Mouse (Mus musculus) G1E (cell line): Measurements from ENCODE around the gene Leap2. TPM values are rescaled to one million over a fixed set of nuclear protein-coding genes. Genes with fewer than 3 reads are reported as not detected.

Experiments used
- ATAC-seq: 2 replicates; pipeline ENCODE4 v1.8.0; 2016; ENCODE audit warnings: mild to moderate bottlenecking; ENCODE audit not compliant: insufficient number of reproducible peaks, poor library complexity, low FRiP score, severe bottlenecking; ENCODE audit errors: extremely low read depth
- DNase-seq: peaks from one replicate; pipeline ENCODE4 v3.0.0; 2012; ENCODE audit warnings: low spot score
- H3K27me3 ChIP-seq: 2 replicates; pipeline ENCODE4 v1.6.1; 2012; ENCODE audit warnings: mild to moderate bottlenecking, low read length, inconsistent platforms; ENCODE audit not compliant: insufficient read depth
- H3K36me3 ChIP-seq: replicated peaks from 2 replicates; pipeline ENCODE3; 2012; ENCODE audit warnings: mild to moderate bottlenecking, inconsistent platforms
- H3K4me1 ChIP-seq: 2 replicates; pipeline ENCODE4 v1.6.1; 2012; ENCODE audit warnings: low read depth, low read length, inconsistent platforms, mixed read lengths; ENCODE audit not compliant: insufficient read depth
- H3K4me3 ChIP-seq: 2 replicates; pipeline ENCODE4 v1.5.1; 2012; ENCODE audit warnings: low read depth, mild to moderate bottlenecking, inconsistent platforms, low read length, moderate library complexity, mixed read lengths
- H3K9me3 ChIP-seq: replicated peaks from 2 replicates; pipeline ENCODE4 v1.6.1; 2012; ENCODE audit warnings: inconsistent platforms
- CTCF ChIP-seq: IDR thresholded peaks from 2 replicates; pipeline ENCODE4 v1.5.1; 2012; ENCODE audit warnings: low read depth, low read length, inconsistent platforms, mixed read lengths
- GATA1 ChIP-seq: IDR thresholded peaks from 2 replicates; pipeline ENCODE4 v1.6.1; 2012; ENCODE audit warnings: borderline replicate concordance, low read length, inconsistent platforms, mixed read lengths
- GATA2 ChIP-seq: IDR thresholded peaks from 2 replicates; pipeline ENCODE4 v1.6.1; 2012; ENCODE audit warnings: low read depth, low read length, inconsistent platforms, borderline replicate concordance
- POLR2AphosphoS5 ChIP-seq: IDR thresholded peaks from 2 replicates; pipeline ENCODE4 v1.6.1; 2012; ENCODE audit warnings: low read depth, low read length, inconsistent platforms; ENCODE audit not compliant: insufficient replicate concordance
- TAL1 ChIP-seq: conservative IDR thresholded peaks from 2 replicates; pipeline ENCODE4 v1.6.1; 2012; ENCODE audit warnings: low read depth, low read length, inconsistent platforms, mixed read lengths
- polyA plus RNA-seq: library from polyadenylated mRNA; stranded (reverse); fragments of >175 nt; gene quantifications from 2 replicates; pipeline ENCODE4 v1.2.3, GENCODE M21; 2012
- total RNA-seq, 2 experiments: library from RNA; stranded (forward) in 1 of 2; stranded (reverse) in 1 of 2; fragments of 200-1000 nt in 1 of 2; fragments of >200 nt in 1 of 2; fragmentation: Nextera tagmentation in 1 of 2; gene quantifications; 2 replicates each; pipeline ENCODE4 v1.2.3; 2014 to 2017

The Leap2 gene
- total and polyA plus RNA-seq, 3 experiments: not detected

GRCm38 (mm10) chr11:53452396-53452795 is 29.4 kb upstream of the Leap2 start:
- DNase-seq (no peak), ATAC-seq (no peak)
- peaks cover 73% of the 10 kb centered on the region for H3K27me3 ChIP-seq
- no peaks in the 10 kb centered on the region; the same call in 1 of the 2 replicates for H3K9me3 ChIP-seq
- H3K4me1 ChIP-seq: peaks cover 12% of the 10 kb centered on the region
- no peaks in the 10 kb centered on the region for H3K36me3 ChIP-seq
- TF ChIP-seq CTCF (no peak), GATA2 (no peak), TAL1 (no peak), GATA1 (no peak), POLR2AphosphoS5 (no peak)
- H3K4me3 ChIP-seq: no peak overlapping the region

GRCm38 (mm10) chr11:53451361-53451760 is 28.4 kb upstream of the Leap2 start:
- Histone ChIP-seq H3K36me3 (no peaks in the 10 kb centered on the region), H3K27me3 (peaks cover 63% of the 10 kb centered on the region), H3K9me3 (no peaks in the 10 kb centered on the region), H3K4me3 (no peak overlapping the region), H3K4me1 (peaks cover 3% of the 10 kb centered on the region; the same call in 1 of the 2 replicates)
- DNase-seq: no peak
- TF ChIP-seq TAL1 (no peak), POLR2AphosphoS5 (no peak), CTCF (no peak), GATA1 (no peak), GATA2 (no peak)
- no peak for ATAC-seq

- Histone ChIP-seq H3K4me3 (no peak overlapping the region), H3K36me3 (no peaks in the 10 kb centered on the region), H3K9me3 (no peaks in the 10 kb centered on the region), H3K4me1 (peaks cover 3% of the 10 kb centered on the region; the same call in 1 of the 2 replicates), H3K27me3 (peaks cover 55% of the 10 kb centered on the region)
- no peak for ATAC-seq
- TF ChIP-seq POLR2AphosphoS5 (no peak), CTCF (no peak), GATA2 (no peak), TAL1 (no peak), GATA1 (no peak)
- no peak for DNase-seq
Observed at GRCm38 (mm10) chr11:53450070-53450705, 27.2 kb upstream of the Leap2 start.

GRCm38 (mm10) chr11:53448529-53448928 is 25.6 kb upstream of the Leap2 start:
- no peaks in the 10 kb centered on the region for H3K9me3 ChIP-seq
- ATAC-seq (no peak), DNase-seq (no peak)
- H3K36me3 ChIP-seq: no peaks in the 10 kb centered on the region
- no peak overlapping the region for H3K4me3 ChIP-seq
- peaks cover 7% of the 10 kb centered on the region; the same call in 1 of the 2 replicates for H3K4me1 ChIP-seq
- H3K27me3 ChIP-seq: peaks cover 43% of the 10 kb centered on the region
- no peak for TF ChIP-seq CTCF
- no peak for TF ChIP-seq GATA2
- TF ChIP-seq TAL1: no peak
- no peak for TF ChIP-seq POLR2AphosphoS5
- TF ChIP-seq GATA1: no peak

- ATAC-seq: no peak
- no peak for DNase-seq
- H3K4me1 ChIP-seq: peaks cover 9% of the 10 kb centered on the region; the same call in 1 of the 2 replicates
- no peaks in the 10 kb centered on the region for H3K36me3 ChIP-seq
- no peaks in the 10 kb centered on the region for H3K9me3 ChIP-seq
- no peak for TF ChIP-seq POLR2AphosphoS5
- TF ChIP-seq GATA1: no peak
- no peak for TF ChIP-seq CTCF
- no peak for TF ChIP-seq TAL1
- TF ChIP-seq GATA2: no peak
- H3K4me3 ChIP-seq: no peak overlapping the region
- peaks cover 41% of the 10 kb centered on the region for H3K27me3 ChIP-seq
Observed at GRCm38 (mm10) chr11:53447996-53448395, 25.0 kb upstream of the Leap2 start.

GRCm38 (mm10) chr11:53446183-53446582 is 23.2 kb upstream of the Leap2 start:
- Histone ChIP-seq H3K4me3 (no peak overlapping the region), H3K9me3 (no peaks in the 10 kb centered on the region), H3K4me1 (peaks cover 16% of the 10 kb centered on the region), H3K27me3 (peaks cover 25% of the 10 kb centered on the region), H3K36me3 (no peaks in the 10 kb centered on the region)
- DNase-seq (no peak), ATAC-seq (no peak)
- TF ChIP-seq GATA2 (no peak), POLR2AphosphoS5 (no peak), GATA1 (no peak), CTCF (no peak), TAL1 (no peak)
